Mouse (Mus musculus): ENCODE measurements around the gene Rhox4f. TPM values are rescaled to one million over a fixed set of nuclear protein-coding genes. Genes with fewer than 3 reads are reported as not detected.
"Not testable (repeated sequence)": the region's sequence is repeated elsewhere in the genome, so short reads cannot be mapped to it uniquely, and the experiment has no call there.

Gene Rhox4f
- total RNA-seq (2014; fragmentation: Nextera tagmentation) = not detected in 2 replicates
- total RNA-seq (2017) = not detected in 2 replicates
- polyA plus RNA-seq (2012) = not detected in 2 replicates

DNA sequence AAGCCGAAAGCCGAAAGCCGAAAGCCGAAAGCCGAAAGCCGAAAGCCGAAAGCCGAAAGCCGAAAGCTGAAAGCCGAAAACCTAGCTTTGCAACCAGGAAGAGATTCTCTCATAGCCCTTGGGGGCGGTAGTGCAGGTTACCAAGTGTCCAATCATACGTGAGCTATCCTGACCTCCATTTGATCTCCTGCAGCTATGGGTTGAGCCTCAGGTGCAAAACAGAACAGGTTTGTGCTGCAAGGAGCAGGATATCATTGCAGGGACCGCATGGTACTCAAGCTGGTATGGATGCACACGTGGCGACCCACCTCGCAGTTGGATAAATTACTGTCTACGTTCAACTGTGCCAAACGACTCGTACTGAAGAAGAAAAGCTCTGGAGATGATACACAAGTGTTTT, at the start of gene Rhox4f:
TSS of gene Rhox4f (minus strand) at position 101 of the 400 bp plus-strand sequence.
- not testable (repeated sequence) for DNase-seq (ENCODE audit: low spot score)

DNA sequence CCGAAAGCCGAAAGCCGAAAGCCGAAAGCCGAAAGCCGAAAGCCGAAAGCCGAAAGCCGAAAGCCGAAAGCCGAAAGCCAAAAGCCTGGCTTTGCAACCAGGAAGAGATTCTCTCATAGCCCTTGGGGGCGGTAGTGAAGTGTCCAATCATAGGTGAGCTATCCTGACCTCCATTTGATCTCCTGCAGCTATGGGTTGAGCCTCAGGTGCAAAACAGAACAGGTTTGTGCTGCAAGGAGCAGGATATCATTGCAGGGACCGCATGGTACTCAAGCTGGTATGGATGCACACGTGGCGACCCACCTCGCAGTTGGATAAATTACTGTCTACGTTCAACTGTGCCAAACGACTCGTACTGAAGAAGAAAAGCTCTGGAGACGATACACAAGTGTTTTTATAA, 43.7 kb upstream of the Rhox4f start, which contains the start of gene Rhox4g:
TSS of gene Rhox4g (minus strand) at position 101 of the 400 bp plus-strand sequence.
- H3K4me3 ChIP-seq (ENCODE audit: low read depth, low read length); ATAC-seq (ENCODE audit: extremely low read depth, insufficient number of reproducible peaks, low FRiP score, poor library complexity, severe bottlenecking); H3K36me3 ChIP-seq (replicated peaks); H3K9me3 ChIP-seq (replicated peaks); H3K27me3 ChIP-seq (ENCODE audit: insufficient read depth, low read length); H3K4me1 ChIP-seq (ENCODE audit: insufficient read depth, low read depth, low read length); DNase-seq (ENCODE audit: low spot score): not testable (repeated sequence)

More for the DNA sequence above, at the start of gene Rhox4f:
- H3K4me3 ChIP-seq (ENCODE audit: low read depth, low read length); ATAC-seq (ENCODE audit: extremely low read depth, insufficient number of reproducible peaks, low FRiP score, poor library complexity, severe bottlenecking); H3K36me3 ChIP-seq (replicated peaks); H3K9me3 ChIP-seq (replicated peaks); H3K4me1 ChIP-seq (ENCODE audit: insufficient read depth, low read depth, low read length); H3K27me3 ChIP-seq (ENCODE audit: insufficient read depth, low read length): not testable (repeated sequence)

DNA sequence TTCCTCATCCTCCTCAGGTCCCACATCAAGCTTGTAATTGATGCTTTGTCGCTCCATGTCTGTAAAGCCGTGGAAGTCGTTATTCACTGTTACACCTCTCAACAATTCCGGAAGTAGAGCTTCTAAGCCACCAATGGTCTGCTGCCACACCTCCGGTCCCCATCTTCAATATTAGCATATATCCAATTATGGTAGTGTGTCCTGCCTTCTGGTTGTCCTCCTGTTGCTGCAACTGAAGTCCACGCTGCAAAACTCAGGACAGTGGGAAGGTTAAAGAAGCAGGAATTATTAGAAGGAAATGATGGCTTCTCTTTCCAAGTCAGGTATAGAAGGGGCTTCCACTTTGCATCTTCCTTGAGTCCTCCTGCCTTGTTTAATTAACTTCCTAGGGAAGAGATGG, 35.9 kb upstream of the Rhox4f start, which contains the start of gene Rhox2g:
TSS of gene Rhox2g (minus strand) at position 101 of the 400 bp plus-strand sequence.
- not testable (repeated sequence) for DNase-seq (ENCODE audit: low spot score); H3K36me3 ChIP-seq (replicated peaks); H3K4me3 ChIP-seq (ENCODE audit: low read depth, low read length); ATAC-seq (ENCODE audit: extremely low read depth, insufficient number of reproducible peaks, low FRiP score, poor library complexity, severe bottlenecking); H3K27me3 ChIP-seq (ENCODE audit: insufficient read depth, low read length); H3K9me3 ChIP-seq (replicated peaks); H3K4me1 ChIP-seq (ENCODE audit: insufficient read depth, low read depth, low read length)

DNA sequence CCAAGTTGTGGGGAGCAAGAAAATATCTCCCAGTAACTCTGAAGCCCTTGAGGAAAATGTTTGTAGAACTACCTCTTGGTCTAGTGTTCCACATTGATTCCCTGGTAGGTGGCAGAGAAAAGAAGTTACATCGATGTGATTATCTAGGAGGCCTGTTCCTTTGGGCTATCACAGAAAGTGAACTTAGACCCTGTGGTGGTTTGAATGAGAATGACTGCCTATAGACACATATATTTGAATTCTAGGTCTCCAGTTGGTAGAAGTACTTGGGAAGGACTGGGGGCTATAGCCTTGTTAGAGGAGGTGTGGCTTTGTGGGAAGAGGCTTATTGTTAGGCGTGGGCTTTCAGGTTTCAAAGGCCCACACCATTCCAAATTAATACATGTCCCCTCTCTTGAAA, 21.0 kb upstream of the Rhox4f start, which contains the start of gene Rhox3g:
TSS of gene Rhox3g (minus strand) at position 101 of the 400 bp plus-strand sequence.
- DNase-seq (ENCODE audit: low spot score); H3K4me3 ChIP-seq (ENCODE audit: low read depth, low read length); H3K27me3 ChIP-seq (ENCODE audit: insufficient read depth, low read length); H3K36me3 ChIP-seq (replicated peaks); ATAC-seq (ENCODE audit: extremely low read depth, insufficient number of reproducible peaks, low FRiP score, poor library complexity, severe bottlenecking); H3K4me1 ChIP-seq (ENCODE audit: insufficient read depth, low read depth, low read length); H3K9me3 ChIP-seq (replicated peaks): not testable (repeated sequence)

DNA sequence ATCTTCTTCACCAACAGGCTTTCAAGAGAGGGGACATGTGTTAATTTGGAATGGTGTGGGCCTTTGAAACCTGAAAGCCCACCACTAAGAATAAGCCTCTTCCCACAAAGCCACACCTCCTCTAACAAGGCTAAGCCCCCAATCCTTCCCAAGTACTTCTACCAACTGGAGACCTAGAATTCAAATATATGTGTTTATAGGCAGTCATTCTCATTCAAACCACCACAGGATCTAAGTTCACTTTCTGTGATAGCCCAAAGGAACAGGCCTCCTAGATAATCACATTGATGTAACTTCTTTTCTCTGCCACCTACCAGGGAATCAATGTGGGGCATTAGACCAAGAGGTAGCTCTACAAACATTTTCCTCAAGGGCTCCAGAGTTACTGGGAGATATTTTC, 26.8 kb downstream of the Rhox4f start, which contains the start of gene Rhox3f:
TSS of gene Rhox3f (plus strand) at position 301 of the 400 bp plus-strand sequence.
- ATAC-seq (ENCODE audit: extremely low read depth, insufficient number of reproducible peaks, low FRiP score, poor library complexity, severe bottlenecking); DNase-seq (ENCODE audit: low spot score); H3K27me3 ChIP-seq (ENCODE audit: insufficient read depth, low read length); H3K36me3 ChIP-seq (replicated peaks); H3K4me3 ChIP-seq (ENCODE audit: low read depth, low read length); H3K9me3 ChIP-seq (replicated peaks); H3K4me1 ChIP-seq (ENCODE audit: insufficient read depth, low read depth, low read length): not testable (repeated sequence)

DNA sequence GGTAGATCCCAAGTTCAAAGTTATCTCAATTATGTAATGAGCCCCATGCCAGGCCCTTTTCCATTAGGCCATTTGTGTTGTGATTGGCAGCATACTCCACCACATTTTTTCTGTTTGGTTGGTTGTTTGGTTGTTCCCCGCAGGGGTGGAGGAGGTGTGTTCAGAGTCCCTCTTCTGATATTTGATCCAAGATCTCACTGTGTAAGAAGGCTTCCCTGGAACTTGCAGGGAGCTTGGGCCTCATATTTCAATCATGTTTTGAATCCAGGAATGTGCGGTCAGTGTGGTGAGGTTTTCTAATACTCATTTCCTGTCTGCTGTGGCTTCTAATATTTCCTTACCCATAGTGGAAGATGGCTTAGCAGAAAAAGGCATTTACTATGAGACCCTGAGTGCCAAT, 34.9 kb downstream of the Rhox4f start:
- H3K36me3 ChIP-seq (replicated peaks); DNase-seq (ENCODE audit: low spot score); ATAC-seq (ENCODE audit: extremely low read depth, insufficient number of reproducible peaks, low FRiP score, poor library complexity, severe bottlenecking); H3K4me3 ChIP-seq (ENCODE audit: low read depth, low read length); H3K4me1 ChIP-seq (ENCODE audit: insufficient read depth, low read depth, low read length); H3K27me3 ChIP-seq (ENCODE audit: insufficient read depth, low read length); H3K9me3 ChIP-seq (replicated peaks): not testable (repeated sequence)

DNA sequence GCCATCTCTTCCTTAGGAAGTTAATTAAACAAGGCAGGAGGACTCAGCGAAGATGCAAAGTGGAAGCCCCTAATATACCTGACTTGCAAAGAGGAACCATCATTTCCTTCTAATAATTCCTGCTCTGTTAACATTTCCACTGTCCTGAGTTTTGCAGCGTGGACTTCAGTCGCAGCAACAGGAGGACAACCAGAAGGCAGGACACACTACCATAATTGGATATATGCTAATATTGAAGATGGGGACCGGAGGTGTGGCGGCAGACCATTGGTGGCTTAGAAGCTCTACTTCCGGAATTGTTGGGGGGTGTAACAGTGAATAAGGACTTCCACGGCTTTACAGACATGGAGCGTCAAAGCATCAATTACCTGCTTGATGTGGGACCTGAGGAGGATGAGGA, 36.4 kb downstream of the Rhox4f start, which contains the start of gene Rhox2f:
TSS of gene Rhox2f (plus strand) at position 301 of the 400 bp plus-strand sequence.
- ATAC-seq (ENCODE audit: extremely low read depth, insufficient number of reproducible peaks, low FRiP score, poor library complexity, severe bottlenecking); H3K36me3 ChIP-seq (replicated peaks); H3K27me3 ChIP-seq (ENCODE audit: insufficient read depth, low read length); DNase-seq (ENCODE audit: low spot score); H3K9me3 ChIP-seq (replicated peaks); H3K4me1 ChIP-seq (ENCODE audit: insufficient read depth, low read depth, low read length); H3K4me3 ChIP-seq (ENCODE audit: low read depth, low read length): not testable (repeated sequence)

DNA sequence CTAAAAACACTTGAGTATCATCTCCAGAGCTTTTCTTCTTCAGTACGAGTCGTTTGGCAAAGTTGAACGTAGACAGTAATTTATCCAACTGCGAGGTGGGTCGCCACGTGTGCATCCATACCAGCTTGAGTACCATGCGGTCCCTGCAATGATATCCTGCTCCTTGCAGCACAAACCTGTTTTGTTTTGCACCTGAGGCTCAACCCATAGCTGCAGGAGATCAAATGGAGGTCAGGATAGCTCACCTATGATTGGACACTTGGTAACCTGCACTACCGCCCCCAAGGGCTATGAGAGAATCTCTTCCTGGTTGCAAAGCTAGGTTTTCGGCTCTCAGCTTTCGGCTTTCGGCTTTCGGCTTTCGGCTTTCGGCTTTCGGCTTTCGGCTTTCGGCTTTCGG, 50.4 kb downstream of the Rhox4f start, which contains the start of gene Rhox4e:
TSS of gene Rhox4e (plus strand) at position 301 of the 400 bp plus-strand sequence.
- H3K27me3 ChIP-seq (ENCODE audit: insufficient read depth, low read length); H3K9me3 ChIP-seq (replicated peaks); H3K4me3 ChIP-seq (ENCODE audit: low read depth, low read length); H3K4me1 ChIP-seq (ENCODE audit: insufficient read depth, low read depth, low read length); DNase-seq (ENCODE audit: low spot score); H3K36me3 ChIP-seq (replicated peaks); ATAC-seq (ENCODE audit: extremely low read depth, insufficient number of reproducible peaks, low FRiP score, poor library complexity, severe bottlenecking): not testable (repeated sequence)

Other genes with a start within 250 kb of the Rhox4f start
Only the 20 nearest of the 22 such genes appear.
- not detected in 2 replicates for gene Rhox4a2, start 216.9 kb downstream of the Rhox4f start, total RNA-seq (2014; fragmentation: Nextera tagmentation)
- gene Rhox4a2, start 216.9 kb downstream of the Rhox4f start, total RNA-seq (2017) = not detected in 2 replicates
- not detected in 2 replicates for gene Rhox4a2, start 216.9 kb downstream of the Rhox4f start, polyA plus RNA-seq (2012)
- gene Rhox2b, start 195.6 kb downstream of the Rhox4f start, total RNA-seq (2014; fragmentation: Nextera tagmentation) = not detected in 2 replicates
- gene Rhox2b, start 195.6 kb downstream of the Rhox4f start, total RNA-seq (2017) = 0.33 TPM in 1 of 2 replicates, not detected in the other
- not detected in 2 replicates for gene Rhox2b, start 195.6 kb downstream of the Rhox4f start, polyA plus RNA-seq (2012)
- gene Rhox4b, start 175.2 kb downstream of the Rhox4f start, total RNA-seq (2014; fragmentation: Nextera tagmentation) = not detected in 2 replicates
- not detected in 2 replicates for gene Rhox4b, start 175.2 kb downstream of the Rhox4f start, total RNA-seq (2017)
- gene Rhox4b, start 175.2 kb downstream of the Rhox4f start, polyA plus RNA-seq (2012) = not detected in 2 replicates
- gene Rhox2c, start 154.0 kb downstream of the Rhox4f start, total RNA-seq (2014; fragmentation: Nextera tagmentation) = not detected in 2 replicates
- not detected in 2 replicates for gene Rhox2c, start 154.0 kb downstream of the Rhox4f start, total RNA-seq (2017)
- not detected in 2 replicates for gene Rhox2c, start 154.0 kb downstream of the Rhox4f start, polyA plus RNA-seq (2012)
- not detected in 2 replicates for gene Rhox3c, start 149.1 kb downstream of the Rhox4f start, total RNA-seq (2014; fragmentation: Nextera tagmentation)
- not detected in 2 replicates for gene Rhox3c, start 149.1 kb downstream of the Rhox4f start, total RNA-seq (2017)
- not detected in 2 replicates for gene Rhox3c, start 149.1 kb downstream of the Rhox4f start, polyA plus RNA-seq (2012)
- gene Rhox4c, start 127.4 kb downstream of the Rhox4f start, total RNA-seq (2014; fragmentation: Nextera tagmentation) = not detected in 2 replicates
- gene Rhox4c, start 127.4 kb downstream of the Rhox4f start, total RNA-seq (2017) = not detected in 2 replicates
- gene Rhox4c, start 127.4 kb downstream of the Rhox4f start, polyA plus RNA-seq (2012) = not detected in 2 replicates
- not detected in 2 replicates for gene Rhox2d, start 114.3 kb downstream of the Rhox4f start, total RNA-seq (2014; fragmentation: Nextera tagmentation)
- not detected in 2 replicates for gene Rhox2d, start 114.3 kb downstream of the Rhox4f start, total RNA-seq (2017)
- gene Rhox2d, start 114.3 kb downstream of the Rhox4f start, polyA plus RNA-seq (2012) = not detected in 2 replicates
- not detected in 2 replicates for gene Rhox4d, start 93.3 kb downstream of the Rhox4f start, total RNA-seq (2014; fragmentation: Nextera tagmentation)
- 0.17 TPM in 1 of 2 replicates, not detected in the other for gene Rhox4d, start 93.3 kb downstream of the Rhox4f start, total RNA-seq (2017)
- not detected in 2 replicates for gene Rhox4d, start 93.3 kb downstream of the Rhox4f start, polyA plus RNA-seq (2012)
- gene Rhox2e, start 77.3 kb downstream of the Rhox4f start, total RNA-seq (2014; fragmentation: Nextera tagmentation) = not detected in 2 replicates
- not detected in 2 replicates for gene Rhox2e, start 77.3 kb downstream of the Rhox4f start, total RNA-seq (2017)
- not detected in 2 replicates for gene Rhox2e, start 77.3 kb downstream of the Rhox4f start, polyA plus RNA-seq (2012)
- not detected in 2 replicates for gene Rhox3e, start 65.7 kb downstream of the Rhox4f start, total RNA-seq (2014; fragmentation: Nextera tagmentation)
- not detected in 2 replicates for gene Rhox3e, start 65.7 kb downstream of the Rhox4f start, total RNA-seq (2017)
- not detected in 2 replicates for gene Rhox3e, start 65.7 kb downstream of the Rhox4f start, polyA plus RNA-seq (2012)
- gene Rhox4e, start 50.3 kb downstream of the Rhox4f start, total RNA-seq (2014; fragmentation: Nextera tagmentation) = not detected in 2 replicates
- gene Rhox4e, start 50.3 kb downstream of the Rhox4f start, total RNA-seq (2017) = not detected in 2 replicates
- not detected in 2 replicates for gene Rhox4e, start 50.3 kb downstream of the Rhox4f start, polyA plus RNA-seq (2012)
- not detected in 2 replicates for gene Rhox2f, start 36.3 kb downstream of the Rhox4f start, total RNA-seq (2014; fragmentation: Nextera tagmentation)
- gene Rhox2f, start 36.3 kb downstream of the Rhox4f start, total RNA-seq (2017) = not detected in 2 replicates
- gene Rhox2f, start 36.3 kb downstream of the Rhox4f start, polyA plus RNA-seq (2012) = not detected in 2 replicates
- gene Rhox3f, start 26.7 kb downstream of the Rhox4f start, total RNA-seq (2014; fragmentation: Nextera tagmentation) = not detected in 2 replicates
- gene Rhox3f, start 26.7 kb downstream of the Rhox4f start, total RNA-seq (2017) = not detected in 2 replicates
- gene Rhox3f, start 26.7 kb downstream of the Rhox4f start, polyA plus RNA-seq (2012) = not detected in 2 replicates
- gene Rhox3g, start 20.9 kb upstream of the Rhox4f start, total RNA-seq (2014; fragmentation: Nextera tagmentation) = not detected in 2 replicates
- gene Rhox3g, start 20.9 kb upstream of the Rhox4f start, total RNA-seq (2017) = not detected in 2 replicates
- gene Rhox3g, start 20.9 kb upstream of the Rhox4f start, polyA plus RNA-seq (2012) = not detected in 2 replicates
- not detected in 2 replicates for gene Rhox2g, start 35.8 kb upstream of the Rhox4f start, total RNA-seq (2014; fragmentation: Nextera tagmentation)
- gene Rhox2g, start 35.8 kb upstream of the Rhox4f start, total RNA-seq (2017) = not detected in 2 replicates
- not detected in 2 replicates for gene Rhox2g, start 35.8 kb upstream of the Rhox4f start, polyA plus RNA-seq (2012)
- not detected in 2 replicates for gene Rhox4g, start 43.6 kb upstream of the Rhox4f start, total RNA-seq (2014; fragmentation: Nextera tagmentation)
- 0.16 TPM in 1 of 2 replicates, not detected in the other for gene Rhox4g, start 43.6 kb upstream of the Rhox4f start, total RNA-seq (2017)
- gene Rhox4g, start 43.6 kb upstream of the Rhox4f start, polyA plus RNA-seq (2012) = not detected in 2 replicates
- not detected in 2 replicates for gene Rhox3h, start 61.1 kb upstream of the Rhox4f start, total RNA-seq (2014; fragmentation: Nextera tagmentation)
- not detected in 2 replicates for gene Rhox3h, start 61.1 kb upstream of the Rhox4f start, total RNA-seq (2017)
- not detected in 2 replicates for gene Rhox3h, start 61.1 kb upstream of the Rhox4f start, polyA plus RNA-seq (2012)
- not detected in 2 replicates for gene Rhox2h, start 65.6 kb upstream of the Rhox4f start, total RNA-seq (2014; fragmentation: Nextera tagmentation)
- 0.60 and 0.93 TPM in 2 replicates for gene Rhox2h, start 65.6 kb upstream of the Rhox4f start, total RNA-seq (2017)
- gene Rhox2h, start 65.6 kb upstream of the Rhox4f start, polyA plus RNA-seq (2012) = 0.07 TPM in 1 of 2 replicates, not detected in the other
- gene Rhox5, start 197.1 kb upstream of the Rhox4f start, total RNA-seq (2014; fragmentation: Nextera tagmentation) = not detected in 2 replicates
- 0.41 and 2.0 TPM in 2 replicates for gene Rhox5, start 197.1 kb upstream of the Rhox4f start, total RNA-seq (2017)
- gene Rhox5, start 197.1 kb upstream of the Rhox4f start, polyA plus RNA-seq (2012) = 0.21 and 0.41 TPM in 2 replicates
- not detected in 2 replicates for gene Rhox6, start 219.2 kb upstream of the Rhox4f start, total RNA-seq (2014; fragmentation: Nextera tagmentation)
- not detected in 2 replicates for gene Rhox6, start 219.2 kb upstream of the Rhox4f start, total RNA-seq (2017)
- gene Rhox6, start 219.2 kb upstream of the Rhox4f start, polyA plus RNA-seq (2012) = not detected in 2 replicates

Measured in G1E (cell line).